Mouse (Mus musculus) liver, embryonic 14.5 days (tissue): Measurements from ENCODE around the gene Bola1. TPM values are rescaled to one million over a fixed set of nuclear protein-coding genes. Genes with fewer than 3 reads are reported as not detected.

ENCODE experiments used
- ATAC-seq: fragments of 200-750 bp; cut with Nextera tagmentation; 2 replicates; pipeline ENCODE4 v1.8.0; 2017; ENCODE audit warnings: moderate number of reproducible peaks, mild to moderate bottlenecking, moderate library complexity; ENCODE audit not compliant: insufficient read depth
- DNase-seq, 3 experiments: peaks; one replicate each; pipeline ENCODE4 v3.0.0-alpha.2; 2012 to 2013; ENCODE audit warnings: low read depth in 3 of 3, low spot score in 3 of 3
- H3K27ac ChIP-seq: fragments of 300-500 bp; sonication (generic); 2 replicates; pipeline ENCODE4 v1.5.1; 2014; ENCODE audit warnings: moderate library complexity, mild to moderate bottlenecking, control low read depth, inconsistent platforms
- H3K27me3 ChIP-seq: fragments of 300-500 bp; sonication (generic); 2 replicates; pipeline ENCODE4 v1.6.1; 2014; ENCODE audit warnings: mild to moderate bottlenecking, low read length, moderate library complexity; ENCODE audit not compliant: control insufficient read depth, insufficient read depth
- H3K36me3 ChIP-seq: fragments of 300-500 bp; sonication (generic); replicated peaks from 2 replicates; pipeline ENCODE4 v1.6.1; 2014; ENCODE audit warnings: low read depth; ENCODE audit not compliant: control insufficient read depth, insufficient read depth
- H3K4me1 ChIP-seq, 2 experiments: fragments of 200-500 bp in 1 of 2; fragments of 300-500 bp in 1 of 2; sonication (generic) in 1 of 2; replicated peaks; 2 replicates each; pipeline ENCODE4 v1.6.1; 2012 to 2014; ENCODE audit warnings: antibody characterized with exemption in 1 of 2, inconsistent platforms in 1 of 2, low read length in 1 of 2; ENCODE audit not compliant: control insufficient read depth in 2 of 2, insufficient read depth in 2 of 2
- H3K4me2 ChIP-seq: fragments of 300-500 bp; sonication (generic); 2 replicates; pipeline ENCODE4 v1.6.1; 2014; ENCODE audit warnings: low read depth, mild to moderate bottlenecking, control low read depth, moderate library complexity
- H3K4me3 ChIP-seq, 2 experiments: fragments of 200-500 bp in 1 of 2; fragments of 300-500 bp in 1 of 2; sonication (generic) in 1 of 2; 2 replicates each; pipeline ENCODE4 v1.5.1; 2012 to 2014; ENCODE audit warnings: low read depth in 2 of 2, low read length in 2 of 2, mild to moderate bottlenecking in 2 of 2, control low read depth in 1 of 2, inconsistent platforms in 1 of 2, moderate library complexity in 1 of 2; ENCODE audit not compliant: insufficient read depth in 1 of 2
- H3K9ac ChIP-seq: fragments of 300-500 bp; sonication (generic); replicated peaks from 2 replicates; pipeline ENCODE4 v1.6.1; 2014; ENCODE audit warnings: mild to moderate bottlenecking, control low read depth, moderate library complexity
- H3K9me3 ChIP-seq: fragments of 300-500 bp; sonication (generic); 2 replicates; pipeline ENCODE4 v1.6.1; 2016; ENCODE audit warnings: low read length, mixed read lengths; ENCODE audit not compliant: control insufficient read depth
- CTCF ChIP-seq: IDR thresholded peaks from 2 replicates; pipeline ENCODE4 v1.5.1; 2016; ENCODE audit warnings: antibody characterized with exemption, low read depth, control low read depth
- EP300 ChIP-seq: IDR thresholded peaks from 2 replicates; pipeline ENCODE4 v1.6.1; 2016; ENCODE audit warnings: antibody characterized with exemption, low read depth
- WGBS: fragments of 180-500 bp; shearing (Covaris S2); extraction: QIAGEN DNeasy Blood & Tissue Kit; methylation state at CpG from one replicate; pipeline ENCODE4 v1.1.7; 2014; ENCODE audit not compliant: insufficient replicate concordance; 5-methylcytosine and 5-hydroxymethylcytosine counted together
- polyA plus RNA-seq, 2 experiments: library from polyadenylated mRNA; depleted of rRNA in 1 of 2; stranded (reverse) in 1 of 2; unstranded in 1 of 2; fragments of >200 nt; fragmentation: Nextera tagmentation in 1 of 2; extraction: Ambion mirVana in 1 of 2; gene quantifications; 2 replicates each; pipeline versions ENCODE4 v1.2.1 to v1.2.3; 2012 to 2014

The Bola1 gene
- polyA plus RNA-seq, 2 experiments: 34.0 to 49.4 TPM

DNA sequence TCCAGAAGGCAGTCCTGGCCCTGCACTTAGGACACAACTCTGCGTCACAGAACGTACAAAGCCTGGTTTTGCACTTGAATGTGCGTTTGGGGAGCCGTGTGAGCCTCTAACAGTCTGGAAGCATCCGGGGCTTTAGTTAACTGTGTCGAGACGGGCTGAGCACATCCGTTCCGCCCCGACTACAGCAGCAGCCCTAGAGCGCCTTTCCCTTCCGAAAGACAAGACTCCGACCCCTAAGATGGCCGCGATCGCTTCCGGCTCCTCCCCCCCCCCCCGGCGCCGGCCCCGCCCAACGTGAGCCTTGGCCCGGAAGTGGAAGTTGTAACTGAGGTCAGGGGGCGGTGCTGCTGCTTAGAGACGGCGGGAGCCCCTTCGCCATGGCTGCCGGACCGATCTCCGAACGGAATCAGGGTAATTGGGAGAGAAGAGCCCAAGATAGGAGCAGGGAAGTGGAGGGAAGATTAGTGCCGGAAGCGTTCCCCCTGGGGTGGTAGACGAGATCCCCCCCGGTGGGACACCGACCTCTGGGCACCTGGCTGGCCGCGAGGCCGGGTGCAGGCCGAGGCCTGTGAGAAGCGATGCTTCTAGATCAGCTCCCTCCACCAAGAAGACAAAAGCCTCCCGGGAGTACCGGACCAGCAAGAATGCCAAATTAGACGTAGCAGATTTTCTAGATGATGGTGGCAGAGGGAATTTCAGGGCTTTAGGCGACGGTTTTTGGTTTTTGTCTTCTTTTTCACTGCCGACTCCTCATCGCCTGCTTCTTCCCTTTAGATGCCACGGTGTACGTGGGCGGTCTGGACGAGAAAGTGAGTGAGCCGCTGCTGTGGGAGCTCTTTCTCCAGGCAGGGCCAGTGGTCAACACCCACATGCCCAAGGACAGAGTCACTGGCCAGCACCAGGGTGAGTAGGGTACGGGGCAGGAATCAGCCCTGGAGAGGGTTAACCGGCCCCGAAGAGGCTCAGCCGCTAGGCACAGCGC is 47.0 kb downstream of the Bola1 start, which contains the start of gene Sf3b4:
Gene Sf3b4, plus strand, starts transcription at position 136 of the 982 bp plus-strand sequence.
- H3K9me3 ChIP-seq: no peaks in the 10 kb centered on the region
- peak; percentile 90 for ATAC-seq
- WGBS: under 1% methylated on average over 58 of the region's 58 CpGs
- H3K4me1 ChIP-seq: peaks cover 7 to 12% of the 10 kb centered on the region in 2 experiments; a peak in 3 of 4 replicates
- no peaks in the 10 kb centered on the region for H3K27me3 ChIP-seq
- H3K9ac ChIP-seq: peak within 1 kb of the TSS; percentile 90
- H3K27ac ChIP-seq: peak within 1 kb of the TSS; percentile 92
- peak within 1 kb of the TSS; percentile 65 to 93 for H3K4me3 ChIP-seq
- DNase-seq: peak; percentile 79 to 90 (median 82)
- H3K36me3 ChIP-seq: peaks cover 32% of the 10 kb centered on the region
- H3K4me2 ChIP-seq: peak within 1 kb of the TSS; percentile 94
- no peak; the same call in none of the 2 replicates for TF ChIP-seq EP300
- TF ChIP-seq CTCF: no peak

DNA sequence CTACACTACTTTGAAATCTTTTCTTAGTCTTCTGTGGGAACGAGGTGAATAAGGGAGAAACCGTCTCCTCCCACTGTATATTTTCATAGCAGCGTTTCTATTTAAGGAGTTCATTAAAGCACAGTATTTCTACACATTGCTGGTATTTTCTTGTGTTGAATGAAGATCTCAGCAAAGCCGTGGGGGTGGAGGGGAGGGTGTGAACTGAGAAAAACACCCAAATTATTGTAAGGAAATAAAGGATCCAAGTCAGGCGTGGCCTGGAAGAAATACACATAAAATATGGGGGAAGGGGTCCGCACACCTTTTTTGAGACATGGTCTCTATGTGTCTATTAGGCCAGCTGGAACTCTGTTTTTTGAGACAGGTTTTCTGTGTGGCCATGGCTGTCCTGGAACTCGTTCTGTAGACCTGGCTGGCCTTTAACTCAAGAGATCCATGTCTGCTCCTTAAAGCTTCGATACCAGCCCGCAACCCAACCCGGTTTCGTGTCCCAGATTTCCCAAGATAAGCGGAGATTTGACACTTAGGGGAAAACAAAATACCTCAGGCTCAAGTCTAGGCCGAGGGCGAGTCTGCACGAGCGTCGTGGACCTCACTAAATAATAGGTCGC is 47.8 kb downstream of the Bola1 start:
- H3K4me2 ChIP-seq: peak overlapping the region; percentile 94
- H3K27ac ChIP-seq: peak overlapping the region; percentile 92
- peak overlapping the region; percentile 65 to 92 for H3K4me3 ChIP-seq
- H3K27me3 ChIP-seq: no peaks in the 10 kb centered on the region
- no peak for DNase-seq
- WGBS: 15% methylated on average over 18 of the region's 18 CpGs
- H3K4me1 ChIP-seq: peaks cover 7 to 12% of the 10 kb centered on the region in 2 experiments; a peak in 3 of 4 replicates
- H3K36me3 ChIP-seq: peaks cover 27% of the 10 kb centered on the region
- no peak for TF ChIP-seq EP300
- TF ChIP-seq CTCF: no peak
- no peaks in the 10 kb centered on the region for H3K9me3 ChIP-seq
- peak overlapping the region; percentile 90 for H3K9ac ChIP-seq
- ATAC-seq: no peak; the same call in 1 of the 2 replicates

DNA sequence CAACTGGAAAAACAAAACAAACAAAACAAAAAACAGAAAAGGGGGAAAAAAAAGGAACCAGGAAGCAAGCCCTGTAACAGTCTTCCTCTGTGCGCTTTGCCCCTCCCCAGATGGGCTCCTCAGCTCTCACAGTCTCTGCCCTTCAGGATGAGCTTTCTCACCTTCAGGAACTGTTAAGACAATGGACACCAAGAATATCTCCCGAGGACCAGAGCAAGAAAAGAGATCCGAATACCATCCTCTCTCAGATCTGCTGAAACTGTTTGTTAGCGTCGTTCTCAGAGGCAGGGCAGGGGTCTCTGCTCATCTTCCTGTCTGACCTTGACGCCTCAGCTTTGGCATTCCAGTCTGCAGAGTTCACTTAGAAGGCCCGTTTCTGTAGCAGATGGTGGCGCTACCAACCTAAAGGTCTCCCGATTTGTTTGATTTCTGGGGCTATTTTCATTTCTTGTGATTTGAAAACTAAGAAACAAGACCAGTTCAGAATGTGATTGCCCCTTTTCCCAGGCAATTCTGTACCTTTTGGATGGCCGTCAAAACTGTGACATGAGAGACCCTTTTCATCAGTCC is 48.4 kb downstream of the Bola1 start:
- Histone ChIP-seq H3K4me1 (peaks cover 7 to 12% of the 10 kb centered on the region in 2 experiments; a peak in 3 of 4 replicates), H3K9ac (peak overlapping the region; percentile 90), H3K27ac (no peak overlapping the region), H3K4me2 (peak overlapping the region; percentile 94), H3K4me3 (peak overlapping the region; percentile 65 to 92), H3K36me3 (peaks cover 21% of the 10 kb centered on the region), H3K9me3 (no peaks in the 10 kb centered on the region), H3K27me3 (no peaks in the 10 kb centered on the region)
- DNase-seq (no peak), ATAC-seq (no peak)
- 43% methylated on average over 10 of the region's 10 CpGs for WGBS
- TF ChIP-seq EP300 (no peak), CTCF (no peak)

DNA sequence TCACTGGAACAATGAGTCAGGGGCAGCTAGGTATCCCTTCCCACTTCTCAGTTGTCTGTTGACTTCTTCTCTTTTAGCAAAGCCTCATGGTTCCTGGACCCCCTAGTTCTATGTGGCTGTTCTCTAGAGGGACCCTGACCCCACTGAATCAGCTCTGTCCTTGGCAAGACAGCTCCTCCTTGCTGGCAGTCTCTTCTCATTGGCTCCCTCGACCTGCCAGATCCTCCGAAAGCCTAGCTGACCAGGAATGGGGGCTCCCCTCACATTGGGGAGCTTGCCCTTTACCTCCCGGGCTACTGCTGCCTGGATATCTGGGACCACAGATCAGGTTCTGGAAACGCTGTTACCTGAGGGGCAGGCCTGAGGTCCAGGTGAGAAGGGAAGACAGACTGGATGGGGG is 49.2 kb downstream of the Bola1 start:
- TF ChIP-seq EP300 (no peak), CTCF (no peak)
- Histone ChIP-seq H3K4me1 (peaks cover 7 to 12% of the 10 kb centered on the region in 2 experiments; a peak in 3 of 4 replicates), H3K9ac (no peak overlapping the region), H3K27ac (no peak overlapping the region), H3K36me3 (peaks cover 15% of the 10 kb centered on the region), H3K4me2 (no peak overlapping the region), H3K9me3 (no peaks in the 10 kb centered on the region), H3K27me3 (no peaks in the 10 kb centered on the region), H3K4me3 (no peak overlapping the region)
- no peak for DNase-seq
- 68% methylated on average over 4 of the region's 4 CpGs for WGBS
- ATAC-seq: no peak
